Mouse (Mus musculus): ENCODE results near the gene Mylk3. TPM values are rescaled to one million over a fixed set of nuclear protein-coding genes. Genes with fewer than 3 reads are reported as not detected.

The Mylk3 gene
- total RNA-seq, 2 experiments from 2014 or later: 367 to 440 TPM

Other genes starting within 250 kb of the Mylk3 start
- not detected for gene Cks1brt, start 234.4 kb downstream of the Mylk3 start, total RNA-seq (2021)
- not detected for gene Olfr371, start 160.4 kb downstream of the Mylk3 start, total RNA-seq (2021)
- 1 to 10 TPM; 7.0 to 7.9 TPM for gene Orc6, start 86.7 kb downstream of the Mylk3 start, total RNA-seq (2021)
- gene Vps35, start 86.5 kb downstream of the Mylk3 start, total RNA-seq (2021): 10 to 100 TPM; 64.5 to 70.6 TPM
- 10 to 100 TPM; 21.6 to 25.2 TPM for gene 4921524J17Rik, start 46.5 kb upstream of the Mylk3 start, total RNA-seq (2021)
- 10 to 100 TPM; 32.9 to 36.1 TPM for gene Gpt2, start 106.2 kb upstream of the Mylk3 start, total RNA-seq (2021)
- 100 to 1,000 TPM; 220 to 258 TPM for gene Dnaja2, start 169.0 kb upstream of the Mylk3 start, total RNA-seq (2021)

Data from heart, postnatal 25 days (tissue).